ENCODE assay signal across 8 mouse cellular contexts in the genomic region with DNA sequence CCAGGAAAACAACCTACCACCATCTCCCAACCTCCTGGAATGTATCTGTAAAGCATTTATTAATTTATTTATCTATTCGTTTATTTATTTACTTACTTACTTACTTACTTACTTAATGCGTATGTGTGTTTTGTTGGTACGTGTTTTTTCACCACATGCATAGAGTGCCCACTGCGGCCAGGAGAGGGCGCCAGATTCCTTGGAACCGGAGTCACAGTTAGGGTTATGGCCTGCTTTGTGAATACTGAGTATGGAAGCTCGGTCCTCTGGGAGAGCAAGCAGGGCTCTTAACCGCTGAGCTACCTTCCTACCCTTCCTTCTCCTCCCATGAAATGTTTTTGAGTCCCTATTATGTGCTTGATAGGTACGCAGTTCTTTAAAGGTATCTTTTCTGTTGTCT. TPM values are rescaled to one million over a fixed set of nuclear protein-coding genes. Genes with fewer than 3 reads are reported as not detected.
A peak's percentile ranks its signal among the peaks of the same experiment; 100 is the strongest.
DNase-seq lines count a peak whose midpoint lies in the region; ATAC-seq and TF ChIP-seq lines count a peak whose summit lies in the region.

No protein-coding gene starts in this region.

- H3K9me3 ChIP-seq in midbrain, embryonic 14.5 days (ENCODE audit: control insufficient read depth, low read length) = no peaks in the 10 kb centered on the region
- H3K9me3 ChIP-seq in midbrain, embryonic 15.5 days = no peaks in the 10 kb centered on the region
- no peaks in the 10 kb centered on the region for H3K9me3 ChIP-seq in forebrain, embryonic 12.5 days

- ATAC-seq in midbrain, embryonic 14.5 days (ENCODE audit: low FRiP score, low TSS enrichment) = no peak
- no peak for ATAC-seq in midbrain, embryonic 15.5 days (replicated peaks)
- ATAC-seq in forebrain, embryonic 12.5 days (ENCODE audit: low FRiP score) = 0 out of 2 replicates have a peak, but pooled peaks have one; percentile 37

- no peak overlapping the region for H3K4me2 ChIP-seq in midbrain, embryonic 14.5 days (ENCODE audit: low read length)
- H3K4me2 ChIP-seq in midbrain, embryonic 15.5 days = no peak overlapping the region
- H3K4me2 ChIP-seq in forebrain, embryonic 12.5 days = no peak overlapping the region

- peaks cover 9% of the 10 kb centered on the region; the same call in 1 of the 2 replicates for H3K4me1 ChIP-seq in midbrain, embryonic 14.5 days (ENCODE audit: control insufficient read depth, insufficient read depth, low read length)
- peaks cover 16% of the 10 kb centered on the region for H3K4me1 ChIP-seq in midbrain, embryonic 15.5 days
- H3K4me1 ChIP-seq in bone marrow, adult 2 months (ENCODE audit: control insufficient read depth, insufficient read depth, low read length) = no peaks in the 10 kb centered on the region; the same call in 1 of the 2 replicates
- H3K4me1 ChIP-seq in forebrain, embryonic 12.5 days = peaks cover 14% of the 10 kb centered on the region
- H3K4me1 ChIP-seq in liver, adult 2 months (ENCODE audit: control insufficient read depth, insufficient read depth, low read length) = 0 out of 2 replicates have a peak, but pooled peaks cover under 1% of the 10 kb centered on the region

- H3K79me2 ChIP-seq in liver, adult 2 months (ENCODE audit: control insufficient read depth, insufficient read depth, low read length) = no peaks in the 10 kb centered on the region

- no peak overlapping the region for H3K4me3 ChIP-seq in midbrain, embryonic 14.5 days (replicated peaks; ENCODE audit: low read depth, low read length)
- no peak overlapping the region for H3K4me3 ChIP-seq in midbrain, embryonic 15.5 days
- H3K4me3 ChIP-seq in bone marrow, adult 2 months (replicated peaks; ENCODE audit: control insufficient read depth, low read depth, low read length) = no peak overlapping the region
- H3K4me3 ChIP-seq in forebrain, embryonic 12.5 days (replicated peaks) = no peak overlapping the region
- no peak overlapping the region for H3K4me3 ChIP-seq in liver, adult 2 months (ENCODE audit: insufficient read depth, low read depth, low read length)

- no peak overlapping the region for H3K27ac ChIP-seq in midbrain, embryonic 14.5 days (replicated peaks; ENCODE audit: low read depth, low read length)
- no peak overlapping the region for H3K27ac ChIP-seq in midbrain, embryonic 15.5 days
- H3K27ac ChIP-seq in bone marrow, adult 2 months (ENCODE audit: control insufficient read depth, insufficient read depth, low read depth, low read length, poor library complexity) = no peak overlapping the region
- H3K27ac ChIP-seq in forebrain, embryonic 12.5 days = no peak overlapping the region
- H3K27ac ChIP-seq in liver, adult 2 months (replicated peaks; ENCODE audit: insufficient read depth, low read depth, low read length) = no peak overlapping the region

- peak; percentile 66 for DNase-seq in midbrain, embryonic 14.5 days
- peak; percentile 66 to 86 for DNase-seq in kidney, adult 8-10 months
- DNase-seq in liver, adult 2 months (ENCODE audit: extremely low read depth, low read depth, low spot score) = peak; percentile 59
- DNase-seq in retina, embryonic 14.5 days (ENCODE audit: low spot score) = peak; percentile 66
- peak; percentile 65 to 82 for DNase-seq in urinary bladder, postnatal 36 days (ENCODE audit: low spot score in 2 of 2)

- 0 out of 2 replicates have a peak, but pooled peaks cover 8% of the 10 kb centered on the region for H3K27me3 ChIP-seq in midbrain, embryonic 14.5 days (ENCODE audit: control insufficient read depth, insufficient read depth, low read length)
- peaks cover 18% of the 10 kb centered on the region for H3K27me3 ChIP-seq in midbrain, embryonic 15.5 days (replicated peaks)
- peaks cover 23% of the 10 kb centered on the region for H3K27me3 ChIP-seq in forebrain, embryonic 12.5 days
- H3K27me3 ChIP-seq in liver, adult 2 months (ENCODE audit: control insufficient read depth, insufficient read depth, low read length) = no peaks in the 10 kb centered on the region

- H3K9ac ChIP-seq in midbrain, embryonic 14.5 days (replicated peaks; ENCODE audit: low read length) = no peak overlapping the region
- no peak overlapping the region for H3K9ac ChIP-seq in midbrain, embryonic 15.5 days
- H3K9ac ChIP-seq in forebrain, embryonic 12.5 days = no peak overlapping the region
- H3K9ac ChIP-seq in liver, adult 2 months (ENCODE audit: low read depth, low read length) = no peak overlapping the region

- 24% methylated on average over 9 of the region's 9 CpGs for WGBS in midbrain, embryonic 14.5 days
- WGBS in midbrain, embryonic 15.5 days = 26% methylated on average over 9 of the region's 9 CpGs
- 28% methylated on average over 9 of the region's 9 CpGs for whole genome bisulfite sequencing in bone marrow, adult 2 months
- WGBS in forebrain, embryonic 12.5 days = 21% methylated on average over 9 of the region's 9 CpGs
- WGBS in liver, adult 2 months = 24% methylated on average over 9 of the region's 9 CpGs

- no peaks in the 10 kb centered on the region for H3K36me3 ChIP-seq in midbrain, embryonic 14.5 days (ENCODE audit: control insufficient read depth, insufficient read depth, low read length)
- no peaks in the 10 kb centered on the region for H3K36me3 ChIP-seq in midbrain, embryonic 15.5 days (replicated peaks)
- H3K36me3 ChIP-seq in forebrain, embryonic 12.5 days (replicated peaks) = no peaks in the 10 kb centered on the region
- no peaks in the 10 kb centered on the region for H3K36me3 ChIP-seq in liver, adult 2 months (ENCODE audit: control insufficient read depth, insufficient read depth, low read length)

- no peak for TF ChIP-seq POLR2A in bone marrow, adult 2 months (IDR thresholded peaks at IDR 0.05; ENCODE audit: borderline replicate concordance, control insufficient read depth, low read depth, low read length)
- no peak for TF ChIP-seq POLR2A in liver, adult 2 months (IDR thresholded peaks at IDR 0.05; ENCODE audit: extremely low read depth, insufficient read depth, low read length)

- TF ChIP-seq CTCF in bone marrow, adult 2 months (IDR thresholded peaks at IDR 0.05; ENCODE audit: control insufficient read depth, insufficient read depth, low read length) = peak; percentile 82
- peak; percentile 92 for TF ChIP-seq CTCF in liver, adult 2 months (IDR thresholded peaks at IDR 0.05; ENCODE audit: low read depth, low read length)

RNA-seq across cellular contexts. Expression of a gene that starts 3.3 kb away (rescaled TPM):
- polyA plus RNA-seq in midbrain, embryonic 14.5 days (2014; fragmentation: Nextera tagmentation; extraction: Ambion mirVana) = 0.04 TPM in 1 of 2 replicates, not detected in the other
- polyA plus RNA-seq in midbrain, embryonic 15.5 days (2015; fragmentation: Nextera tagmentation; extraction: Ambion mirVana) = 0.21 and 0.29 TPM in 2 replicates
- polyA plus RNA-seq in bone marrow, adult 2 months (2011; ENCODE audit: insufficient read depth, insufficient read length, low replicate concordance, missing spikeins) = not detected in 2 replicates
- polyA plus RNA-seq in forebrain, embryonic 12.5 days (2016; fragmentation: Nextera tagmentation; extraction: Ambion mirVana) = 0.04 and 0.11 TPM in 2 replicates
- total RNA-seq in liver, adult 2 months (2014; rRNA removed) = not detected in 2 replicates
- not detected in 2 replicates for polyA plus RNA-seq in liver, adult 2 months (2012; rRNA removed)

RNA-seq across cellular contexts. Expression of a gene that starts 3.8 kb away (rescaled TPM):
- 9.5 and 33.7 TPM in 2 replicates for polyA plus RNA-seq in midbrain, embryonic 14.5 days (2014; fragmentation: Nextera tagmentation; extraction: Ambion mirVana)
- polyA plus RNA-seq in midbrain, embryonic 15.5 days (2015; fragmentation: Nextera tagmentation; extraction: Ambion mirVana) = 10.6 and 10.8 TPM in 2 replicates
- polyA plus RNA-seq in bone marrow, adult 2 months (2011; ENCODE audit: insufficient read depth, insufficient read length, low replicate concordance, missing spikeins) = 1.4 and 2.7 TPM in 2 replicates
- polyA plus RNA-seq in forebrain, embryonic 12.5 days (2016; fragmentation: Nextera tagmentation; extraction: Ambion mirVana) = 8.0 and 8.9 TPM in 2 replicates
- 3.0 and 3.5 TPM in 2 replicates for total RNA-seq in liver, adult 2 months (2014; rRNA removed)
- polyA plus RNA-seq in liver, adult 2 months (2012; rRNA removed) = 1.8 and 3.2 TPM in 2 replicates

RNA-seq across cellular contexts. Expression of a gene that starts 46.7 kb away (rescaled TPM):
- not detected in 2 replicates for polyA plus RNA-seq in midbrain, embryonic 14.5 days (2014; fragmentation: Nextera tagmentation; extraction: Ambion mirVana)
- polyA plus RNA-seq in midbrain, embryonic 15.5 days (2015; fragmentation: Nextera tagmentation; extraction: Ambion mirVana) = not detected in 2 replicates
- not detected in 2 replicates for polyA plus RNA-seq in bone marrow, adult 2 months (2011; ENCODE audit: insufficient read depth, insufficient read length, low replicate concordance, missing spikeins)
- not detected in 2 replicates for polyA plus RNA-seq in forebrain, embryonic 12.5 days (2016; fragmentation: Nextera tagmentation; extraction: Ambion mirVana)
- not detected in 2 replicates for total RNA-seq in liver, adult 2 months (2014; rRNA removed)
- not detected in 2 replicates for polyA plus RNA-seq in liver, adult 2 months (2012; rRNA removed)
